Mouse (Mus musculus): ENCODE data around the gene Proz. TPM values are rescaled to one million over a fixed set of nuclear protein-coding genes. Genes with fewer than 3 reads are reported as not detected.

The Proz gene
- total and polyA plus RNA-seq, 3 experiments = 0.12 to 0.54 TPM; not detected in 1

- no peak for TF ChIP-seq RCOR1 (IDR thresholded peaks at IDR 0.05; ENCODE audit: low read depth, low read length)
- no peak for TF ChIP-seq TCF12 (IDR thresholded peaks at IDR 0.05; ENCODE audit: low read depth, low read length)
- TF ChIP-seq ETS1 (IDR thresholded peaks at IDR 0.05; ENCODE audit: low read depth, low read length) = no peak
- TF ChIP-seq TAL1 (IDR thresholded peaks at IDR 0.05; ENCODE audit: low read length) = no peak
Measured at GRCm38 (mm10) chr8:13039054-13039453, 21.7 kb upstream of the Proz start (continued).

GRCm38 (mm10) chr8:13041459-13041858 is 19.3 kb upstream of the Proz start:
- no peaks in the 10 kb centered on the region for H3K79me2 ChIP-seq (ENCODE audit: control insufficient read depth, insufficient read depth, low read length, poor library complexity)
- TF ChIP-seq USF1 (IDR thresholded peaks at IDR 0.05; ENCODE audit: low read depth, low read length) (peak; percentile 67), POLR2AphosphoS2 (IDR thresholded peaks at IDR 0.05; ENCODE audit: low read length) (no peak)
- H3K27ac ChIP-seq (ENCODE audit: control insufficient read depth, low read depth, low read length) = no peak overlapping the region
- no peaks in the 10 kb centered on the region; a peak in 2 of 4 replicates for H3K27me3 ChIP-seq (ENCODE audit: control insufficient read depth in 1 of 2, insufficient read depth in 2 of 2, low read length in 2 of 2)
- H3K4me1 ChIP-seq (ENCODE audit: control insufficient read depth in 1 of 2, insufficient read depth in 2 of 2, low read length in 2 of 2) = no peaks in the 10 kb centered on the region
- H3K4me3 ChIP-seq (ENCODE audit: control insufficient read depth in 1 of 2, insufficient read depth in 1 of 2, low read depth in 2 of 2, low read length in 2 of 2) = no peak overlapping the region
- H3K9ac ChIP-seq (ENCODE audit: control insufficient read depth, low read depth, low read length, poor library complexity, severe bottlenecking) = no peak overlapping the region
- DNase-seq (ENCODE audit: low read depth, low spot score) = no peak
- H3K9me3 ChIP-seq (replicated peaks; ENCODE audit: insufficient read depth, low read length) = no peaks in the 10 kb centered on the region
- H3K36me3 ChIP-seq (ENCODE audit: control insufficient read depth in 1 of 2, insufficient read depth in 2 of 2, low read length in 2 of 2) = no peaks in the 10 kb centered on the region

- TF ChIP-seq UBTF (IDR thresholded peaks at IDR 0.05; ENCODE audit: borderline replicate concordance, insufficient read depth, low read depth, low read length) = no peak
- no peaks in the 10 kb centered on the region for H3K4me1 ChIP-seq (ENCODE audit: control insufficient read depth in 1 of 2, insufficient read depth in 2 of 2, low read length in 2 of 2)
- H3K4me3 ChIP-seq (ENCODE audit: control insufficient read depth in 1 of 2, insufficient read depth in 1 of 2, low read depth in 2 of 2, low read length in 2 of 2) = no peak overlapping the region
- H3K27ac ChIP-seq (ENCODE audit: control insufficient read depth, low read depth, low read length) = no peak overlapping the region
- H3K79me2 ChIP-seq (ENCODE audit: control insufficient read depth, insufficient read depth, low read length, poor library complexity) = no peaks in the 10 kb centered on the region
- peaks cover 7 to 19% of the 10 kb centered on the region in 2 experiments for H3K27me3 ChIP-seq (ENCODE audit: control insufficient read depth in 1 of 2, insufficient read depth in 2 of 2, low read length in 2 of 2)
- no peaks in the 10 kb centered on the region for H3K36me3 ChIP-seq (ENCODE audit: control insufficient read depth in 1 of 2, insufficient read depth in 2 of 2, low read length in 2 of 2)
- no peaks in the 10 kb centered on the region for H3K9me3 ChIP-seq (replicated peaks; ENCODE audit: insufficient read depth, low read length)
- DNase-seq (ENCODE audit: low read depth, low spot score) = no peak
- no peak overlapping the region for H3K9ac ChIP-seq (ENCODE audit: control insufficient read depth, low read depth, low read length, poor library complexity, severe bottlenecking)
Measured at GRCm38 (mm10) chr8:13047652-13048051, 13.1 kb upstream of the Proz start.

GRCm38 (mm10) chr8:13050550-13050949 is 10.2 kb upstream of the Proz start:
- no peaks in the 10 kb centered on the region for H3K79me2 ChIP-seq (ENCODE audit: control insufficient read depth, insufficient read depth, low read length, poor library complexity)
- H3K27ac ChIP-seq (ENCODE audit: control insufficient read depth, low read depth, low read length) = no peak overlapping the region
- no peak overlapping the region for H3K4me3 ChIP-seq (ENCODE audit: control insufficient read depth in 1 of 2, insufficient read depth in 1 of 2, low read depth in 2 of 2, low read length in 2 of 2)
- no peaks in the 10 kb centered on the region for H3K4me1 ChIP-seq (ENCODE audit: control insufficient read depth in 1 of 2, insufficient read depth in 2 of 2, low read length in 2 of 2)
- H3K9me3 ChIP-seq (replicated peaks; ENCODE audit: insufficient read depth, low read length) = no peaks in the 10 kb centered on the region
- no peaks in the 10 kb centered on the region for H3K36me3 ChIP-seq (ENCODE audit: control insufficient read depth in 1 of 2, insufficient read depth in 2 of 2, low read length in 2 of 2)
- peaks cover 15 to 20% of the 10 kb centered on the region in 2 experiments for H3K27me3 ChIP-seq (ENCODE audit: control insufficient read depth in 1 of 2, insufficient read depth in 2 of 2, low read length in 2 of 2)
- DNase-seq (ENCODE audit: low read depth, low spot score) = no peak
- TF ChIP-seq ZKSCAN1 (IDR thresholded peaks at IDR 0.05; ENCODE audit: low read depth, low read length) = no peak
- no peak for TF ChIP-seq POLR2AphosphoS2 (IDR thresholded peaks at IDR 0.05; ENCODE audit: low read length)
- no peak for TF ChIP-seq CTCF (IDR thresholded peaks at IDR 0.05 in 2 of 3, conservative IDR thresholded peaks at IDR 0.05 in 1 of 3; ENCODE audit: control insufficient read depth in 1 of 3, insufficient read depth in 1 of 3, low read depth in 2 of 3, low read length in 3 of 3, poor library complexity in 1 of 3, severe bottlenecking in 1 of 3)
- no peak for TF ChIP-seq MAX (IDR thresholded peaks at IDR 0.05; ENCODE audit: low read length)
- no peak for TF ChIP-seq UBTF (IDR thresholded peaks at IDR 0.05; ENCODE audit: borderline replicate concordance, insufficient read depth, low read depth, low read length)
- no peak for TF ChIP-seq RCOR1 (IDR thresholded peaks at IDR 0.05; ENCODE audit: low read depth, low read length)
- no peak for TF ChIP-seq MEF2A (IDR thresholded peaks at IDR 0.05; ENCODE audit: extremely low read depth, insufficient replicate concordance, low read depth, low read length, poor library complexity, severe bottlenecking)
- TF ChIP-seq BHLHE40 (IDR thresholded peaks at IDR 0.05; ENCODE audit: borderline replicate concordance, low read depth, low read length) = no peak
- no peak for TF ChIP-seq EP300 (IDR thresholded peaks at IDR 0.05; ENCODE audit: low read depth in 1 of 2, low read length in 2 of 2)
- TF ChIP-seq ETS1 (IDR thresholded peaks at IDR 0.05; ENCODE audit: low read depth, low read length) = no peak
- no peak for TF ChIP-seq USF1 (IDR thresholded peaks at IDR 0.05; ENCODE audit: low read depth, low read length)
- no peak for TF ChIP-seq MYB (IDR thresholded peaks at IDR 0.05; ENCODE audit: low read depth, low read length)
- no peak for TF ChIP-seq TAL1 (IDR thresholded peaks at IDR 0.05; ENCODE audit: low read length)
- no peak for TF ChIP-seq TCF12 (IDR thresholded peaks at IDR 0.05; ENCODE audit: low read depth, low read length)
- TF ChIP-seq MXI1 (IDR thresholded peaks at IDR 0.05; ENCODE audit: low read depth, low read length) = no peak
- no peak for TF ChIP-seq E2F4 (IDR thresholded peaks at IDR 0.05; ENCODE audit: borderline replicate concordance, low read depth, low read length)
- TF ChIP-seq POLR2AphosphoS5 (IDR thresholded peaks at IDR 0.05; ENCODE audit: borderline replicate concordance, low read depth, low read length) = no peak
- no peak for TF ChIP-seq MAZ (IDR thresholded peaks at IDR 0.05; ENCODE audit: low read depth, low read length)
- TF ChIP-seq SMC3 (IDR thresholded peaks at IDR 0.05; ENCODE audit: low read depth, low read length) = no peak
- H3K9ac ChIP-seq (ENCODE audit: control insufficient read depth, low read depth, low read length, poor library complexity, severe bottlenecking) = no peak overlapping the region

Measured in MEL (cell line).